ENCODE assay signal across 8 mouse cellular contexts in genomic region chr11:58096821-58097620, GRCm38 (mm10). TPM values are rescaled to one million over a fixed set of nuclear protein-coding genes. Genes with fewer than 3 reads are reported as not detected.
A peak's percentile ranks its signal among the peaks of the same experiment; 100 is the strongest.
DNase-seq lines count a peak whose midpoint lies in the region; ATAC-seq and TF ChIP-seq lines count a peak whose summit lies in the region.

No protein-coding gene starts in this region.

- no peaks in the 10 kb centered on the region for H3K9me3 ChIP-seq in kidney, postnatal 0 days (replicated peaks; ENCODE audit: low read length)
- H3K9me3 ChIP-seq in heart, embryonic 15.5 days (replicated peaks): no peaks in the 10 kb centered on the region
- H3K9me3 ChIP-seq in liver, embryonic 14.5 days (ENCODE audit: control insufficient read depth, low read length): no peaks in the 10 kb centered on the region

- no peak for ATAC-seq in kidney, postnatal 0 days (replicated peaks; ENCODE audit: low FRiP score, low read depth)
- no peak for ATAC-seq in heart, embryonic 15.5 days (replicated peaks; ENCODE audit: insufficient number of reproducible peaks, insufficient read depth, low FRiP score, low read depth)
- ATAC-seq in liver, embryonic 14.5 days (ENCODE audit: insufficient read depth): no peak

- no peaks in the 10 kb centered on the region for H3K36me3 ChIP-seq in kidney, postnatal 0 days (ENCODE audit: insufficient read depth, low read length)
- no peaks in the 10 kb centered on the region for H3K36me3 ChIP-seq in heart, embryonic 15.5 days
- no peaks in the 10 kb centered on the region for H3K36me3 ChIP-seq in liver, embryonic 14.5 days (replicated peaks; ENCODE audit: control insufficient read depth, insufficient read depth, low read depth)

- no peak overlapping the region for H3K27ac ChIP-seq in kidney, postnatal 0 days
- H3K27ac ChIP-seq in heart, embryonic 15.5 days: no peak overlapping the region
- no peak overlapping the region for H3K27ac ChIP-seq in liver, embryonic 14.5 days

- 56% methylated on average over 20 of the region's 20 CpGs for WGBS in kidney, postnatal 0 days
- WGBS in heart, embryonic 15.5 days: 36% methylated on average over 20 of the region's 20 CpGs
- 48% methylated on average over 20 of the region's 20 CpGs for WGBS in liver, embryonic 14.5 days (ENCODE audit: insufficient replicate concordance)

- no peaks in the 10 kb centered on the region for H3K27me3 ChIP-seq in kidney, postnatal 0 days (ENCODE audit: insufficient read depth, low read length)
- 0 out of 2 replicates have a peak, but pooled peaks cover 7% of the 10 kb centered on the region for H3K27me3 ChIP-seq in heart, embryonic 15.5 days
- peaks cover 17% of the 10 kb centered on the region for H3K27me3 ChIP-seq in liver, embryonic 14.5 days (ENCODE audit: control insufficient read depth, insufficient read depth, low read length)

- H3K4me2 ChIP-seq in kidney, postnatal 0 days (ENCODE audit: low read length): peak overlapping the region; percentile 72
- peak overlapping the region; percentile 87 for H3K4me2 ChIP-seq in heart, embryonic 15.5 days
- H3K4me2 ChIP-seq in liver, embryonic 14.5 days (ENCODE audit: low read depth): peak overlapping the region; percentile 55; the same call in 1 of the 2 replicates

- no peak for TF ChIP-seq CTCF in kidney, postnatal 0 days (IDR thresholded peaks at IDR 0.05; ENCODE audit: low read depth)
- TF ChIP-seq CTCF in liver, embryonic 14.5 days (IDR thresholded peaks at IDR 0.05; ENCODE audit: low read depth): no peak

- no peak for TF ChIP-seq EP300 in liver, embryonic 14.5 days (IDR thresholded peaks at IDR 0.05; ENCODE audit: low read depth)

- H3K9ac ChIP-seq in kidney, postnatal 0 days (ENCODE audit: low read depth, low read length): no peak overlapping the region
- peak overlapping the region; percentile 50 for H3K9ac ChIP-seq in heart, embryonic 15.5 days
- H3K9ac ChIP-seq in liver, embryonic 14.5 days (replicated peaks): no peak overlapping the region

- H3K4me3 ChIP-seq in kidney, postnatal 0 days (replicated peaks; ENCODE audit: low read depth, low read length): 0 out of 2 replicates have a peak overlapping the region, but pooled peaks have one; percentile 37
- H3K4me3 ChIP-seq in heart, embryonic 15.5 days: peak overlapping the region; percentile 54
- H3K4me3 ChIP-seq in liver, embryonic 14.5 days (ENCODE audit: insufficient read depth in 1 of 2, low read depth in 2 of 2, low read length in 2 of 2): no peak overlapping the region

- no peak for DNase-seq in kidney, postnatal 0 days (ENCODE audit: low spot score)
- no peak for DNase-seq in kidney, adult 11 months
- DNase-seq in cerebellum, adult 9-11 months: peak; percentile 77
- DNase-seq in liver, embryonic 14.5 days (ENCODE audit: low read depth in 3 of 3, low spot score in 3 of 3): no peak
- DNase-seq in adipocyte (ENCODE audit: low spot score): no peak
- no peak for DNase-seq in retina, postnatal 1 day
- no peak for DNase-seq in spleen, adult 18-20 months

- H3K4me1 ChIP-seq in kidney, postnatal 0 days (replicated peaks; ENCODE audit: insufficient read depth, low read length): peaks cover 3% of the 10 kb centered on the region; the same call in 1 of the 2 replicates
- peaks cover 14% of the 10 kb centered on the region for H3K4me1 ChIP-seq in heart, embryonic 15.5 days (replicated peaks)
- peaks cover 0 to 8% of the 10 kb centered on the region in 2 experiments; a peak in 1 of 4 replicates for H3K4me1 ChIP-seq in liver, embryonic 14.5 days (replicated peaks; ENCODE audit: control insufficient read depth in 2 of 2, insufficient read depth in 2 of 2, low read length in 1 of 2)

RNA-seq across cellular contexts. Expression of gene Gm12248, which starts 4.1 kb away (rescaled TPM):
- polyA plus RNA-seq in kidney, postnatal 0 days (2015; fragmentation: Nextera tagmentation; extraction: Ambion mirVana): not detected in 2 replicates
- not detected in 2 replicates for polyA plus RNA-seq in heart, embryonic 15.5 days (2015; fragmentation: Nextera tagmentation; extraction: Ambion mirVana)
- not detected in 2 replicates for polyA plus RNA-seq in liver, embryonic 14.5 days (2012; rRNA removed)
- not detected in 2 replicates for polyA plus RNA-seq in liver, embryonic 14.5 days (2014; fragmentation: Nextera tagmentation; extraction: Ambion mirVana)

RNA-seq across cellular contexts. Expression of gene Cnot8, which starts 6.9 kb away (rescaled TPM):
- 69.9 and 74.8 TPM in 2 replicates for polyA plus RNA-seq in kidney, postnatal 0 days (2015; fragmentation: Nextera tagmentation; extraction: Ambion mirVana)
- polyA plus RNA-seq in heart, embryonic 15.5 days (2015; fragmentation: Nextera tagmentation; extraction: Ambion mirVana): 67.6 and 81.1 TPM in 2 replicates
- polyA plus RNA-seq in liver, embryonic 14.5 days (2012; rRNA removed): 21.5 and 26.3 TPM in 2 replicates
- 28.9 and 34.3 TPM in 2 replicates for polyA plus RNA-seq in liver, embryonic 14.5 days (2014; fragmentation: Nextera tagmentation; extraction: Ambion mirVana)

Comparison
In these comparisons a context has a peak if more than half of its experiments do, and no peak if none do; other contexts are left out.
1. H3K4me3 ChIP-seq: peak in kidney, postnatal 0 days (single experiment) and heart, embryonic 15.5 days (single experiment); none in liver, embryonic 14.5 days (0 of 2).
2. Peak in every context shown above with its lines, with median percentiles within 50 percentile points of each other: H3K4me2 ChIP-seq.